Mouse (Mus musculus): ENCODE data around the gene Smagp.

- TF ChIP-seq CTCF (conservative IDR thresholded peaks at IDR 0.05; ENCODE audit: insufficient read depth, insufficient read length, low read depth, low read length) (no peak), POLR2A (IDR thresholded peaks at IDR 0.05; ENCODE audit: low read depth, low read length) (no peak)
These were observed 49.1 kb upstream of the Smagp start for GRCm38 (mm10) chr15:100685849-100686248.
